Mouse (Mus musculus) cortical plate, adult 2 months (tissue): ENCODE measurements around the gene Vmn1r65. TPM values are rescaled to one million over a fixed set of nuclear protein-coding genes. Genes with fewer than 3 reads are reported as not detected.
"Not testable (repeated sequence)": the region's sequence is repeated elsewhere in the genome, so short reads cannot be mapped to it uniquely, and the experiment has no call there.

Experiments used
- H3K27ac ChIP-seq: fragments of 200-500 bp; 2 replicates; pipeline ENCODE4 v1.5.1; 2012; ENCODE audit warnings: low read length, control low read depth, inconsistent platforms; ENCODE audit not compliant: insufficient read depth
- H3K4me1 ChIP-seq: fragments of 200-500 bp; 2 replicates; pipeline ENCODE4 v1.6.1; 2011; ENCODE audit warnings: low read length; ENCODE audit not compliant: control insufficient read depth, insufficient read depth
- H3K4me3 ChIP-seq: fragments of 200-500 bp; 2 replicates; pipeline ENCODE4 v1.5.1; 2011; ENCODE audit warnings: mild to moderate bottlenecking, low read length, control low read depth; ENCODE audit not compliant: insufficient read depth
- CTCF ChIP-seq: fragments of 200-500 bp; IDR thresholded peaks from 2 replicates; pipeline ENCODE4 v1.5.1; 2011; ENCODE audit warnings: mild to moderate bottlenecking, control low read depth, low read length; ENCODE audit not compliant: insufficient read depth; ENCODE audit errors: extremely low read depth
- POLR2A ChIP-seq: fragments of 200-500 bp; IDR thresholded peaks from 2 replicates; pipeline ENCODE4 v1.6.1; 2011; ENCODE audit warnings: mild to moderate bottlenecking, low read length, control low read depth; ENCODE audit not compliant: insufficient read depth; ENCODE audit errors: extremely low read depth
- polyA plus RNA-seq: library from polyadenylated mRNA; depleted of rRNA; stranded (reverse); fragments of >200 nt; gene quantifications from 2 replicates; pipeline ENCODE4 v1.2.3, GENCODE M21; 2012; rRNA removed

The Vmn1r65 gene
- not detected in 2 replicates for polyA plus RNA-seq

DNA sequence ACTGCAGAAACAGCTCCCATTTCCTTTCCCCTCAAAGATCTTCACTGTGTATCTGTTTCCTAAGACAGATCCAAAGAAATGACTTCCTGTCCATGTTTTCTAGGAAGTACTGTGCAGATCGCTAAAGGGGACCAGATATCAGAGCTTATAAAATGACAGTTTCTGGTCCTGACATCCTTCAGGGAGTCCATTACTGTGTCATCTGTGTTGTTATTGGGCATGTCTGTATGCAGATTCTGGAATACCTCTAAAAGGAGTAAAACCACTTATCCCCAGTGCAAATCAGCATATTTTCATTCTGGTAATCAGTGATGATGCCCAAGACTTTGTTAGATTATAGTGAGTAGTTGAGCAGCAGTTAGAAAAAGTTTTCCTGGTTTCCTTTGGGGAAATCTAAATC, at the start of gene Vmn1r65:
TSS of gene Vmn1r65 (minus strand) at position 101 of the 400 bp plus-strand sequence.
- no peaks in the 10 kb centered on the region for H3K4me1 ChIP-seq
- H3K27ac ChIP-seq, result no peak within 1 kb of the TSS
- H3K4me3 ChIP-seq, result no peak within 1 kb of the TSS
- no peak for TF ChIP-seq POLR2A
- TF ChIP-seq CTCF, result no peak

DNA sequence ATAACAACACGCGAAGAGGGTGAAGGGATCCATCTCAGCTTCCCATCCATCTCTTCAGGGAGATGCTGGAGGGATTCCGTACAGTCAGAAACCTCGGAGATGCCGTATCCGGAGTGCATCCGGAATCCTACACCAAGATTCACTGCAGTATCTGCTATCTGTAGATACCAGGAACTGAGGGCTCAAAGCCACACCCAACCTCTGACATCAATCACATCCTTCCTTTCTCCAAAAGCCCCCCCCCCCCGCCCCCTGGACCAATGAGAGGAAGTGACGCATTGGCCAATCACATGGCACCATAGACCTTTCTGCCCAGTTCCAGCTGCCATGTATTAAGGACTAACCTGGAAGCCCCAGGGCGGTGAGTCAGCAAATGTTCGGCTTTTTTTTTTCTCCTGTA, 34.1 kb upstream of the Vmn1r65 start, which contains the start of gene Nlrp4c:
TSS of gene Nlrp4c (plus strand) at position 301 of the 400 bp plus-strand sequence.
- Histone ChIP-seq H3K4me1 (no peaks in the 10 kb centered on the region), H3K27ac (no peak within 1 kb of the TSS), H3K4me3 (no peak within 1 kb of the TSS)
- TF ChIP-seq POLR2A, result no peak
- no peak for TF ChIP-seq CTCF

DNA sequence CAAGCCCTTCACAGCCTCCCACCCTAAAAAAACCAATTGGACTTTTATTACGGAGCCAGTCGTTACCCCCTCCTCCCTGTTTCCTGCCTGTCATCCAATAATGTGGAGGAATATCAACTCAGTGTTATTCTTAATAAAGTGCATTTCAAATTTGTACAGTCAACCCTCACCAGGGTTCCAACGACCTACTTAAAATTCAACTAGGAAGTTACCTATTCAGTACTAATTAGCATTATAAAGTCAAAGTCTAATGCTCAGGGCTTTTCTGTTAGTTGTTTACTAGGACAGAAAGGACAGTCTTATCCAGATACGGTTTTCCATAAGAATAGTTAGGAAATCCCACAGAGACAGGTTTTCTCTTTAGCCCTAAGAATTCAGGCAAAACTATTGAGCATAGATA, 28.4 kb downstream of the Vmn1r65 start:
- not testable (repeated sequence) for H3K27ac ChIP-seq

DNA sequence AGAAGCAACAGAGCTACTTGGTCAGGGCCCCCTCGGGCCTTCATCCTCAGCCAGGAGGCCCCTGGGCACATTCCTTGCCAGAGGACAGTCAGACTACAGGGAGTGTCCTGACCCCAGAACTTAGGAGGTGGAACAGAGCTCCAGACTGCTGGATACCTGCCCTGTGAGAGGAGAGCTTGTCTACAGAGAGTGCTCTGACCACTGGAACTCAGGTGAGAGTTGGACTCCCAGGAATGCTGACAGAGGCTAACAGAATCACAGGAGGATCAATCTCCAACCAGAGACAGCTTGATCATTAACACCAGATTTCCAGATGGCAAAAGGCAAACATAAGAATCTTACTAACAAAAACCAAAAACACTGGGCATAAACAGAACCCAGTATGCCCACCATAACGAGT, 38.3 kb downstream of the Vmn1r65 start:
- not testable (repeated sequence) for H3K27ac ChIP-seq, H3K4me1 ChIP-seq

More for the DNA sequence above, 28.4 kb downstream of the Vmn1r65 start:
- not testable (repeated sequence) for H3K4me1 ChIP-seq, H3K4me3 ChIP-seq

More for the DNA sequence above, 38.3 kb downstream of the Vmn1r65 start:
- not testable (repeated sequence) for H3K4me3 ChIP-seq

Other genes starting within 250 kb of the Vmn1r65 start
- gene Vmn1r63, start 205.6 kb downstream of the Vmn1r65 start, polyA plus RNA-seq, result not detected in 2 replicates
- gene Vmn1r64, start 126.5 kb downstream of the Vmn1r65 start, polyA plus RNA-seq, result not detected in 2 replicates
- gene Nlrp4c, start 34.2 kb upstream of the Vmn1r65 start, polyA plus RNA-seq, result not detected in 2 replicates
- gene Zfp787, start 145.0 kb upstream of the Vmn1r65 start, polyA plus RNA-seq, result 37.4 and 37.9 TPM in 2 replicates
- gene Zfp444, start 161.2 kb upstream of the Vmn1r65 start, polyA plus RNA-seq, result 53.5 and 56.1 TPM in 2 replicates
- not detected in 2 replicates for gene Galp, start 186.1 kb upstream of the Vmn1r65 start, polyA plus RNA-seq
- not detected in 2 replicates for gene Zscan5b, start 211.3 kb upstream of the Vmn1r65 start, polyA plus RNA-seq
- not detected in 2 replicates for gene Epp13, start 241.7 kb upstream of the Vmn1r65 start, polyA plus RNA-seq